Mouse (Mus musculus) CH12.LX (cell line): ENCODE measurements around the gene Tspan4.

Experiments
- BHLHE40 ChIP-seq: IDR thresholded peaks from 2 replicates; pipeline ENCODE4 v1.6.1; 2011; ENCODE audit warnings: mild to moderate bottlenecking, low read depth, low read length, improper control_type of control experiment
- CTCF ChIP-seq, 2 experiments: IDR thresholded peaks in 1 of 2; conservative IDR thresholded peaks in 1 of 2; 2 replicates each; pipeline ENCODE4 v1.5.1; 2011 to 2012; ENCODE audit warnings: low read depth in 2 of 2, low read length in 2 of 2, improper control_type of control experiment in 1 of 2, inconsistent platforms in 1 of 2, mild to moderate bottlenecking in 1 of 2, moderate library complexity in 1 of 2
- ETS1 ChIP-seq: conservative IDR thresholded peaks from 2 replicates; pipeline ENCODE4 v1.6.1; 2012; ENCODE audit warnings: low read depth, mild to moderate bottlenecking, inconsistent platforms, low read length, improper control_type of control experiment, moderate library complexity
- HCFC1 ChIP-seq: IDR thresholded peaks from 2 replicates; pipeline ENCODE4 v1.6.1; 2012; ENCODE audit warnings: low read depth, mild to moderate bottlenecking, inconsistent platforms, low read length, improper control_type of control experiment
- MAX ChIP-seq: IDR thresholded peaks from 2 replicates; pipeline ENCODE4 v1.6.1; 2011; ENCODE audit warnings: low read length, improper control_type of control experiment
- MXI1 ChIP-seq: IDR thresholded peaks from 2 replicates; pipeline ENCODE4 v1.6.1; 2011; ENCODE audit warnings: mild to moderate bottlenecking, low read depth, low read length, improper control_type of control experiment
- POLR2A ChIP-seq: IDR thresholded peaks from 2 replicates; pipeline ENCODE4 v1.6.1; 2011; ENCODE audit warnings: low read depth, mild to moderate bottlenecking, improper control_type of control experiment, low read length
- USF2 ChIP-seq: conservative IDR thresholded peaks from 2 replicates; pipeline ENCODE4 v1.6.1; 2011; ENCODE audit warnings: low read depth, low read length, improper control_type of control experiment
- ZMIZ1 ChIP-seq: IDR thresholded peaks from 2 replicates; pipeline ENCODE4 v1.6.1; 2012; ENCODE audit warnings: low read depth, mild to moderate bottlenecking, inconsistent platforms, low read length, improper control_type of control experiment
- ZNF384 ChIP-seq: IDR thresholded peaks from 2 replicates; pipeline ENCODE4 v1.6.1; 2012; ENCODE audit warnings: low read depth, low read length, improper control_type of control experiment, inconsistent platforms

DNA sequence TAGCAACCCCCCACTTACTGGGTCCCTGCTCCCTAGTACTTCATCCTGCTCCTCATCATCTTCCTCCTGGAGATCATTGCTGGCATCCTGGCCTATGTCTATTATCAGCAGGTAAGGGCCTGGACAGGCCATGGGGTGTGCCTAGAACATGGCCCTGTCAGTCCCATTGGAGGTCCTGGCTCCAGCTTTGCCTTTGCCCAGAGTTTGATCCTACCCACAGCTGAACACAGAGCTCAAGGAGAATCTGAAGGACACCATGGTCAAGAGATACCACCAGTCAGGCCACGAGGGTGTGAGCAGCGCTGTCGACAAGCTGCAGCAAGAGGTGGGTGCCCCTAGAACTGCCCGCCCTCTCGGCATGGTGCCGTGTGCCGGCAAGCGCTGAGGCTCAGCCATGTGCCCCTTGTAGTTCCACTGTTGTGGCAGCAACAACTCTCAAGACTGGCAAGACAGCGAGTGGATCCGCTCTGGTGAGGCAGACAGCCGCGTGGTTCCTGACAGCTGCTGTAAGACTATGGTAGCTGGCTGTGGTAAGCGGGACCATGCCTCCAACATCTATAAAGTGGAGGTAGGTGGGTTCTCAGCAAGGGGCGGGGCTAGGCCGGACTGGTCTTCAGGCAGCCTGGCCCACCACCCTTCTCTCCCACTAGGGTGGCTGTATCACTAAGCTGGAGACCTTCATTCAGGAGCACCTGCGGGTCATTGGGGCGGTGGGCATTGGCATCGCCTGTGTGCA lies 5.0 kb upstream of the Tspan4 start:
- TF ChIP-seq HCFC1: no peak
- no peak for TF ChIP-seq CTCF (conservative IDR thresholded peaks at IDR 0.05 in 1 of 2, IDR thresholded peaks at IDR 0.05 in 1 of 2; ENCODE audit: low read depth in 2 of 2, low read length in 2 of 2)
- no peak for TF ChIP-seq MXI1
- TF ChIP-seq ZMIZ1: no peak
- no peak for TF ChIP-seq BHLHE40
- no peak for TF ChIP-seq POLR2A
- TF ChIP-seq ZNF384: no peak
- no peak for TF ChIP-seq USF2
- no peak for TF ChIP-seq ETS1
- no peak for TF ChIP-seq MAX
